Mouse (Mus musculus): ENCODE results near the gene Cnnm4. TPM values are rescaled to one million over a fixed set of nuclear protein-coding genes. Genes with fewer than 3 reads are reported as not detected.

Gene Cnnm4
- polyA plus RNA-seq, 1 experiment from 2014 or later, result 10.9 TPM

DNA sequence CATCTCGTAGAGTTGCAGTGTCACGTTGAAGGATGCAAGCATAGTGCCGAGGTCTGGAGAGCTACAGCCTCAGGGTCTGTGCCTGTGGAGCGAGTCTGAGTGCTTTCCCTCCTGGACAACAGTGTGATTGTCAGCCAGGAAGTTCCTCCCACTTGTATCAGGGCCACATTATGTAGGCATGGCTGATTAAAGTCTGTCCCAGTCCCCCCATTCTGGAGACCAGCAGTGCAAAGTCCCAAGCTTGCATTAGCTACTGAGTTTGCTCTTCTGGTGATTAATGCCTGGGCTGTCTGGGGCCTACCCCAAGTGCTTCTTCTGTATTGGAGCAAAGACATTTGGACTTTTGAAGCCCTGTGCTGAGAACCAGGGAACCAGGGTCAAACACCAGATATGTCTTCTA is 12.4 kb downstream of the Cnnm4 start:
- WGBS, result 69% methylated on average over 4 of the region's 4 CpGs
- no peak overlapping the region for H3K4me3 ChIP-seq (ENCODE audit: low read depth, low read length)
- H3K9ac ChIP-seq, result no peak overlapping the region
- no peak overlapping the region for H3K27ac ChIP-seq (ENCODE audit: low read depth)
- H3K4me1 ChIP-seq (ENCODE audit: insufficient read depth), result no peaks in the 10 kb centered on the region
- H3K4me2 ChIP-seq, result no peak overlapping the region
- no peak for DNase-seq
- no peak for ATAC-seq (ENCODE audit: insufficient read depth)
- H3K27me3 ChIP-seq (ENCODE audit: insufficient read depth, low read length), result no peaks in the 10 kb centered on the region
- H3K36me3 ChIP-seq (ENCODE audit: insufficient read depth), result no peaks in the 10 kb centered on the region
- no peaks in the 10 kb centered on the region for H3K9me3 ChIP-seq (ENCODE audit: low read depth, low read length)
- no peak for TF ChIP-seq CTCF (IDR thresholded peaks at IDR 0.05; ENCODE audit: low read depth)

DNA sequence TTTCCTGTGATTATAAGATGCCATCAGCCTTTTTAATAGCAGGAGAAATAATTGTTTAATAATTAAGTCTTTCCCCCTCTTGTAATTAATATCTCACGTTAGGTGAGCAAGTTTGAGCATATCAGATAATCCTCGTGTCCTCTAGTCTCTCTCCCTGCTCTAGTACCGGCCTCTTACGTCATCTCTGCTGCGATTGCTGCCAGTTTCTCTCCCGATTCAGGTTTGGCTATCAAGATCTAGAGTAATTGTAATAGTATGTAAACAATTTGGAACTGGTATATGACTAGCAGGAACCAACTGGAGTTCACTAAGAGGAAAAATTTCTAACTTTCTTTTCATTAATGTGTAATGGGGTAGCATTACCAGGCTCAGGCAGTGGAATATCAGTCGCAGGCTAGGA is 13.7 kb downstream of the Cnnm4 start:
- H3K4me2 ChIP-seq, result no peak overlapping the region
- H3K27me3 ChIP-seq (ENCODE audit: insufficient read depth, low read length), result no peaks in the 10 kb centered on the region
- no peak for DNase-seq
- H3K4me1 ChIP-seq (ENCODE audit: insufficient read depth), result no peaks in the 10 kb centered on the region
- no peak for ATAC-seq (ENCODE audit: insufficient read depth)
- no peak overlapping the region for H3K9ac ChIP-seq
- H3K36me3 ChIP-seq (ENCODE audit: insufficient read depth), result no peaks in the 10 kb centered on the region
- TF ChIP-seq CTCF (IDR thresholded peaks at IDR 0.05; ENCODE audit: low read depth), result no peak
- no peaks in the 10 kb centered on the region for H3K9me3 ChIP-seq (ENCODE audit: low read depth, low read length)
- 60% methylated on average over 7 of the region's 7 CpGs for WGBS
- H3K4me3 ChIP-seq (ENCODE audit: low read depth, low read length), result no peak overlapping the region
- no peak overlapping the region for H3K27ac ChIP-seq (ENCODE audit: low read depth)

DNA sequence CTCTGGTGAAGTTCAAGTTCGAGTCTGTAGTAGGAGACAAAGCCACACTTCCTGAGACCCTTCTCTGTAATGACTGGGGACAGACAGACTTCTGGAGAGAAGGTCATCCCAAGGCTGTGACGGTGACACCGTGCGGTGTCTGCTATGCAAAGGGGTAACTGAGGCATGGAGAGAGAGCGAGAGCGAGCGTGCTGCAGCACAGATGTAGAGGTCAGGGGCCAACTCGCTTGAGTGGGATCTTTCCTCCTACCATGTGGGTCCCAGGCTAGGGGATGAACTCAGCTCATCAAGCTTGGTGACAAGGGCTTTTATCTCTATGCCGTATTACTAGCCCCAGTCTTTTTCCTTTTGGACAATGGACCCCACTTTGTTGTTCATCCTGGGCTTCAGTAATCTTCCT is 15.7 kb downstream of the Cnnm4 start:
- no peak for TF ChIP-seq CTCF (IDR thresholded peaks at IDR 0.05; ENCODE audit: low read depth)
- WGBS, result 83% methylated on average over 9 of the region's 9 CpGs
- H3K27ac ChIP-seq (ENCODE audit: low read depth), result no peak overlapping the region
- ATAC-seq (ENCODE audit: insufficient read depth) (no peak), DNase-seq (no peak)
- no peaks in the 10 kb centered on the region for H3K27me3 ChIP-seq (ENCODE audit: insufficient read depth, low read length)
- no peaks in the 10 kb centered on the region for H3K4me1 ChIP-seq (ENCODE audit: insufficient read depth)
- H3K9ac ChIP-seq, result no peak overlapping the region
- no peaks in the 10 kb centered on the region for H3K9me3 ChIP-seq (ENCODE audit: low read depth, low read length)
- no peak overlapping the region for H3K4me2 ChIP-seq
- no peak overlapping the region for H3K4me3 ChIP-seq (ENCODE audit: low read depth, low read length)
- no peaks in the 10 kb centered on the region for H3K36me3 ChIP-seq (ENCODE audit: insufficient read depth)

DNA sequence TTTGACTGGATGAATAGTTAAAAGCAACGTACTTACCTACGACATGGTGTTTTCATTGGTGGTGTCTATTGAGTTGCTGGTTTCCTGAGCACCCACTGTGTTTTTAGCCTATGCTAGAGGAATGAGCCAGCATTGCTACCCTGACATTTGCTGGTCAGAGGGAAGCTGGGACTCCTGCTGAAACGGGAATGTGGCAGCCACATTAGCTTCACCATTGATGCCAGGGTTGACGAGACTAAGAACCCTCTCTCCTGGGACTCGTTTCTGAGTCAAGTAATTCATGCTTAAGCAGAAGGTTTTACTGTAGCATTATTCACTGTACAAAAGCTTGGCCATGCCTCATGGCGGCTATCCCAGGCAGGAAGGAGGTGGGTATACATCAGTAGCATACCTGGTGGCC is 18.2 kb downstream of the Cnnm4 start:
- ATAC-seq (ENCODE audit: insufficient read depth), result no peak
- no peak overlapping the region for H3K4me2 ChIP-seq
- H3K27me3 ChIP-seq (ENCODE audit: insufficient read depth, low read length), result no peaks in the 10 kb centered on the region
- WGBS, result 76% methylated on average over 6 of the region's 6 CpGs
- no peak overlapping the region for H3K9ac ChIP-seq
- no peaks in the 10 kb centered on the region for H3K4me1 ChIP-seq (ENCODE audit: insufficient read depth)
- H3K4me3 ChIP-seq (ENCODE audit: low read depth, low read length), result no peak overlapping the region
- no peak for DNase-seq
- H3K9me3 ChIP-seq (ENCODE audit: low read depth, low read length), result no peaks in the 10 kb centered on the region
- no peak overlapping the region for H3K27ac ChIP-seq (ENCODE audit: low read depth)
- no peak for TF ChIP-seq CTCF (IDR thresholded peaks at IDR 0.05; ENCODE audit: low read depth)
- H3K36me3 ChIP-seq (ENCODE audit: insufficient read depth), result no peaks in the 10 kb centered on the region

DNA sequence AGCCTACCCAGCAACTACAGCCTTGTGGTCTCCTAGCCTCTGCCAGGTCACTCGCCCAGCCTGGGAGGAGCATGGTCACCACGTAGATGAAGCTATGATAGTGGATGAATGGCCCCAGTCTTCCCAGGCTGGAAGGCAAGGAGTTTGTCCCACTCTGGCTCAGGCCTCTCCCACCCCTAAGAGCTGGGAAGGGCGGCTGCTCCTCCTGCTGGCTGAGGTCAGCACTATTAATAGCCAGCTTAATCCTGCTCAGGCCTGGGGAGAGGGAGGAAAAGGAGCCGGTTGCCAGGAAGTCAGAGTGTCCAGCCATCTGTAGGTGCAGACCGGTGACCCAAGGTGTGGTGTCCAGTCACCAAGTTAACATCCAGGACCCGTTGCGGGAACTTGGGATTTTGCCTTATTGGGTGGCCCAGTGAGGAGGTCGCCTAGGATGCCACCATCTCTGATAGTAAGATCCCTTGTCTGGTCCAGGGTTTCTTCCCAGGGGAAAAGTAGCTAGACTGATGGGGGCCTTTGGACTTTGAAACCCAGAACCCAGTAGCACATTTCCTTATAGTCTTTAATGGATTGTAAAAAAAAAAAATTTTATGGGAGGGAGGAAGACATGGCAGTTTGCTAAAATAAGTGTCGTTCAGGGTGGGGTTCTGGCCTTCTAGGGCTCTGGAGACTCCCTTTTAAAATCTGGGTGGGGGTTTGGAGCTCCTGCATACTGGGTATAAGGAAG is 21.2 kb downstream of the Cnnm4 start:
- TF ChIP-seq CTCF (IDR thresholded peaks at IDR 0.05; ENCODE audit: low read depth), result peak; percentile 75
- H3K4me1 ChIP-seq (ENCODE audit: insufficient read depth), result no peaks in the 10 kb centered on the region
- DNase-seq (peak; percentile 73), ATAC-seq (ENCODE audit: insufficient read depth) (peak; percentile 87; the same call in 1 of the 2 replicates)
- no peak overlapping the region for H3K4me3 ChIP-seq (ENCODE audit: low read depth, low read length)
- WGBS, result 38% methylated on average over 9 of the region's 9 CpGs
- H3K9ac ChIP-seq, result no peak overlapping the region
- no peaks in the 10 kb centered on the region for H3K27me3 ChIP-seq (ENCODE audit: insufficient read depth, low read length)
- H3K36me3 ChIP-seq (ENCODE audit: insufficient read depth), result no peaks in the 10 kb centered on the region
- no peak overlapping the region for H3K4me2 ChIP-seq
- H3K27ac ChIP-seq (ENCODE audit: low read depth), result no peak overlapping the region
- H3K9me3 ChIP-seq (ENCODE audit: low read depth, low read length), result no peaks in the 10 kb centered on the region

DNA sequence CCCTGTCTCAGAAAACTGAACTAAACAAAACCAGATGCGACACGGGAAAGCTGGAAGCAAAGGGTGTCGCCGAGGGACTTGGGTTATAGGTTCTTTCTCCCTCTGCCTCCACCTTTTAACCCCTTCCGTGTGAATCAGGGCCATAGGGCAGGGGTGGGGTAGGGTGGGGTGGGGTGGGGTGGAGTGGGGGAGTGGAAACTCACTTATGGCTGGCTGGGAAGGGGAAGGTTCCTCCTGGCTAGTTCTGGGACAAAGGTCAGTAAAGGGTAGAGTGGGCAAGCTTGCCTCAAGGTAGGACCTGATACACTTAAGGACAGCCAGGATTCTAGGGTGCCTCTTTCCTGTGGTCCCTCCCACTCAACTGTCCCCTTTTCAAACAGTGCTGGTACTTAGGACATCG is 21.9 kb downstream of the Cnnm4 start:
- Histone ChIP-seq H3K27ac (ENCODE audit: low read depth) (no peak overlapping the region), H3K36me3 (ENCODE audit: insufficient read depth) (0 out of 2 replicates have a peak, but pooled peaks cover under 1% of the 10 kb centered on the region), H3K27me3 (ENCODE audit: insufficient read depth, low read length) (no peaks in the 10 kb centered on the region), H3K4me3 (ENCODE audit: low read depth, low read length) (no peak overlapping the region), H3K4me1 (ENCODE audit: insufficient read depth) (no peaks in the 10 kb centered on the region), H3K4me2 (no peak overlapping the region), H3K9me3 (ENCODE audit: low read depth, low read length) (no peaks in the 10 kb centered on the region), H3K9ac (no peak overlapping the region)
- TF ChIP-seq CTCF (IDR thresholded peaks at IDR 0.05; ENCODE audit: low read depth), result no peak
- WGBS, result 63% methylated on average over 6 of the region's 6 CpGs
- ATAC-seq (ENCODE audit: insufficient read depth), result no peak
- no peak for DNase-seq

DNA sequence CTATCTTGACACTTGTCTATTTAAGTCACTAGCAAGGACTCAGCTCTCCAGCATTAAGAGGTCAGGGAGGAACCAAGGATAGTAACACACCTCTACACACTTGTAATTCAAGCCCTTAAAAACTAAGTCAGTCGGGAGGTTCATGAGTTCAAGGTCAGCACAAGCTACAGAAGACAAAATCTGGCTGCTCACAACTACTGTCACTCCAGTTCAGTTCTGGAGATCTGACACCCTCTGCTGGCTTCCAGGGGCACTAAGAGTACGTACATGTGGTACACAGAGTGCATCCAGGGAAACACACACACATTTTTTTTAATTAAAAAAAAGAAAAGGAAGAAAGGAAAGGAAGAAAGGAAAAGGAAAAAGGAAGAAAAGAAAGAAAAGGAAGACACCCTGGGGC is 25.3 kb downstream of the Cnnm4 start:
- Histone ChIP-seq H3K36me3 (ENCODE audit: insufficient read depth) (peaks cover 11% of the 10 kb centered on the region; the same call in 1 of the 2 replicates), H3K9ac (no peak overlapping the region), H3K4me2 (no peak overlapping the region), H3K4me3 (ENCODE audit: low read depth, low read length) (no peak overlapping the region), H3K27ac (ENCODE audit: low read depth) (no peak overlapping the region), H3K4me1 (ENCODE audit: insufficient read depth) (no peaks in the 10 kb centered on the region), H3K27me3 (ENCODE audit: insufficient read depth, low read length) (no peaks in the 10 kb centered on the region), H3K9me3 (ENCODE audit: low read depth, low read length) (no peaks in the 10 kb centered on the region)
- WGBS, result 46% methylated on average over 2 of the region's 2 CpGs
- TF ChIP-seq CTCF (IDR thresholded peaks at IDR 0.05; ENCODE audit: low read depth), result peak; percentile 52
- DNase-seq (peak; percentile 46), ATAC-seq (ENCODE audit: insufficient read depth) (no peak)

All from lung, embryonic 14.5 days (tissue).